Mouse (Mus musculus) G1E-ER4 (cell line): Measurements from ENCODE around the gene Glrx5. TPM values are rescaled to one million over a fixed set of nuclear protein-coding genes. Genes with fewer than 3 reads are reported as not detected.

Source experiments
- GATA1 ChIP-seq: IDR thresholded peaks from one replicate; pipeline ENCODE4 v1.8.0; 2012; ENCODE audit warnings: low read length, inconsistent platforms
- polyA plus RNA-seq: library from polyadenylated mRNA; stranded (reverse); fragments of >175 nt; gene quantifications from 2 replicates; pipeline ENCODE4 v1.2.3, GENCODE M21; 2012

Glrx5 gene
- polyA plus RNA-seq, 1 experiment: 423 TPM

GRCm38 (mm10) chr12:105038918-105039317, 6.4 kb downstream of the Glrx5 start:
- no peak for TF ChIP-seq GATA1

DNA sequence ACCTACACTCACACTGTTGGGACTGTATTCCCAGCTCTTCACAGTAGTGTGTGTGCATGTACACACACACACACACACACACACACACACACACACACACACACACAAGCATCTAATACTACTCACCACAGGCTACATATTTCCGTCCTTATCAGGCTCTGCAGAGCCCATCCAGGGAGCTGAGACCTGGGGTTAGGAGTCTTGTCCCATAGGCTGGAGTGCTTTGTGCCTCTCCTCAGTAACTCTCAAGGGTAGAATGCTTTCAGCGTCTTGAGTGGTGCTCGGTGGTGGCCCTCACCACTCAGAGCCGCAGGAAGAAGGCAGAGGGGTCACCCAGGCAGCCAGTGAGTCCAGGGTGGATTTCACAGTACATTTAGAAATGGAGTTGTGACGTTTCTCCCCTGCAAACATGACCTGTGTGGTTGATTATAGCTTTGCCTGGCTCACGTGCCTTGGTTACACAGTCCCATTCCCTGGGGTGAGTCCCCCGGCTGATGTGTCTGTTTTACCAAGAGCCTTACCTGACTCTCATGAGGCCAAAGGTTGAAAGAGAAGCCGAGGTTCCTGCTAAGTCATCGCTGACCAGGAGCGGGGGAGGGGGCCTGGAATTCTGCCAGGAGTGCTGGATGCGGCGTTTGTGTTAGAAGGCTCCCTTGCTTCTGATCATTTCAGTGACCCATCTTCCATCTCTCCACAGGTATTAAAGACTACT, 7.2 kb downstream of the Glrx5 start:
- TF ChIP-seq GATA1: no peak

DNA sequence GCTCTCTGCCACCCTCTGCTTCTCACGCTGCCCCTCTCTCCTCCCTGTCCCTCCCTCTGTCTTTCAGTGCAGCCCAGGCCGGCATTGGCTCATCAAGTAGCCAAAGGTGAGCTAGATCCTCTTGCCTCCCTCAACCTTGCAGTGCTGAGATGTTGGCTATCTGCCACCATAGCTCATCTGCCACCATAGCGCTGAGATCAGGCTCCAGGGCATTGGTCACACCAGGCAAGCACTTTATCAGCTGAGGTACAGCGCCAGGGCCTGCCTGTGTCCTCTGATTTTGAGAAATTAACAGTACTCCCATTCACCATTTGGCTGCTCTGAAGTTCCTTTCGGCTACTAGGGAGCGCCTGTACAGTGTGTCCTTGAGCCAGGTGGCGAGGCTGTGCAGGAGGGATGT, 8.5 kb downstream of the Glrx5 start:
- no peak for TF ChIP-seq GATA1

DNA sequence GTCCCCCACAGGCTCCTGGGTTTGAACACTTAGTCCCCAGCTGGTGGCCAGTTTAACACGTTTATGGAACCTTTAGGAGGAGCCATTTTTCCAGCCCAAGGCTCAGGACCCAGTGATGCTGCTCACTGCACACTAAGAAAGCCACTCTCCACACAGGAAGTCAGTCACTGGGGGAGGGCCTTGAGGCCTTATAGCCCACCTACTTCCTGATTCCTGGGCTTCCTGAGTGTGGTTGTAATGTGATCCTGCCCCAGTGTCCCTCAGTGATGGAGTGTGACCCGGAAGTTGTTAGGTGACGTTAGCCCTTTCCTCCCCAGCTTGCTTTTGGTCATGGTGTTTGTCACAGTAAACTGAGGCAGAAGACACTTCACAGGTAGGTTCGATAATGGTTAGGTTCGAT, 10.6 kb downstream of the Glrx5 start:
- no peak for TF ChIP-seq GATA1

DNA sequence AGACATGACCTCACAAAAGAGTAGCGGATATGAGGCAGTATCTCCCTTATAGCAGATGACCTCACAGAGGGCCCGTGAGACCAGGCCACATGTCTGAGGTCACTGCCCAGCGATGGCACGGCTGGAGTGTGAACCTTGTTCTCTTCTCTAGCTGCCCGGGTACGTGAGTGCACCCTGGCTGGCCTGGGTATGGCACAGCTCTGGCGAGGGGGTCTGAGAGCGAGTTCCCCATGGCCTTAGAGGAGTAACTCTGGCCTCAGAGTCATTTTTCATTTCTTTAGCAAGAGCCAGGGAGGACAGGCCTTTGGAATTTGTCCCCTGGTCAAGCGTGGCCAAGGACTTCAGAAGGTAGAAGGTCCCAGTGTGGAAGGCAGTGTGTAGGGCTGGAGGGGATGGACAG, 12.3 kb downstream of the Glrx5 start:
- TF ChIP-seq GATA1: no peak

GRCm38 (mm10) chr12:105048301-105048863, 15.9 kb downstream of the Glrx5 start:
- no peak for TF ChIP-seq GATA1

DNA sequence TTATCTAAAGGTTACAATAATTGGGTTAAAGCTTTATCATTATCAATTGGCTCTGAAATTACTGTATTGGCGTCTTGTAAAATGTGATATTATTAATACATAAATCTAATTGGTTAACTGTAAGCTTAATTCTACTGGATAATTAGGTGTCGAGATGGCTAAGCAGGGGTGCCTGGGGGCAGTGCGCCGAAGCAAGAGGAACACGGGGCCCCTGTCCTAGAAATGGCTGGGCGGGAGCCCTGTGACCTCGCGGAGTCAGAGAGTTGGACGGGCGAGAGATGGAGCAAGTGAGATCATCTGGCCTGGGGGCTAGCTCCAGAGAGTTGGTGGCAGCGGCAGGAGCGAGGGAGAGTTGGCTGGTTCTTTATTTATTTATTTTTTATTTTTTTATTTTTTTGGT, 17.3 kb downstream of the Glrx5 start:
- no peak for TF ChIP-seq GATA1

- TF ChIP-seq GATA1: no peak
Measured at GRCm38 (mm10) chr12:105050898-105051297, 18.4 kb downstream of the Glrx5 start.

DNA sequence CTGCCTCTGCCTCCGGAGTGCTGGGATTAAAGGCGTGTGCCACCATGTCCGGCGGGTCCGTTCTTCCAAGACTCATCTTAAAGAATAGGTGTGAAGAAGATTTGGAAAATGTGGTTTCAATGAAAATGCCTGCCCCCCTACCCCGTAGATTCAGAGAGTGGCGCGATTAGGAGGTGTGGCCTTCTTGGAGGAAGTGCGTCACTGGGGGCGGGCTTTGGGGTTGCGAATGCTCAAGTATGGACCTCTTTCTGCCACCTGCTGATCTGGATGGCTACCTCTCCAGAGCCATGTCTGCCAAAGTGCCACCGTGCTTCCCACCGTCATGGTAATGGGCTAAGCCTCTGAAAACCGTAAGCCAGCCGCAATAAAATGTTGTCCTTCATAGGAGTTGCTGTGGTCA, 21.6 kb downstream of the Glrx5 start:
- TF ChIP-seq GATA1: no peak

DNA sequence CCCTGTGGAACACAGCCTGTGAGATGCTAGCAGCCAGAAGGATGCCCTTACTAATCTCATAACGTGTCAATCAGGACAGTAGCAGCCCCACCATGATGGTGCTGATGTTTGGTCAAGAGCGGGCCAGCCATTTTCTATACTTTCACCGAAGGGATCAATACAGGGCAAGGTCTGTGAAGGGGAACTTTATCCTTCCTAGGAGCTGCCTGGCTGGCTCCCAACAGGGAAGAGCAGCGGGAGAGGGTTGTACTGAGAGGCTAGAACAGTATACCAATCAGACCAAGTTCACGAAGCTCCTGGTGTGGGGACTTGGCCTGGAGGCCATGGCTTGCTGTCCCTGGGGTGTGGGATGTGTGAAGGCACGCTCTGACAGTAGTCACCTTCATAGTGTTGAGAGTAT, 22.8 kb downstream of the Glrx5 start:
- TF ChIP-seq GATA1: no peak

- no peak for TF ChIP-seq GATA1
Measured at GRCm38 (mm10) chr12:105060006-105060405, 27.5 kb downstream of the Glrx5 start.

GRCm38 (mm10) chr12:105063201-105064134, 31.0 kb downstream of the Glrx5 start:
- no peak for TF ChIP-seq GATA1

GRCm38 (mm10) chr12:105064168-105064567, 31.7 kb downstream of the Glrx5 start:
- no peak for TF ChIP-seq GATA1

- TF ChIP-seq GATA1: no peak
Measured at GRCm38 (mm10) chr12:105065119-105065518, 32.6 kb downstream of the Glrx5 start.

DNA sequence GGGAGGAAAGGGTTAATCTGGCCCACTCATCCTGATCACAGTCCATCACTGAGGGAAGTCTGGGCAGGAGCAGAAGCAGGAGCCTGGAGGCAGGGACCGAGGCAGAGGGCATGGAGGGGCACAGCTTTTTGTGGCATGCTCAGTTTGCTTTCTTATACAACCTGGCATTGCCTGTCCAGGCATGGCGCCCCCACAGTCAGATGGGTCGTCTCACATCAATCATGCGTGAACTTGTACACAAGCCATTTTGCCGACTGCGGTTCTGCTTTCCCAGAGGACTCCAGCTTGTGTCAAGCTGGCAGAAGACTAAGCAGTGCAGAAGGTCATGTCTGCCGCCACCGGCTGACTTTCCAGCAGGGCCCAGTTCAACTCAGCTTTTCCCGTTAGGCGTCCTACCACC, 34.0 kb downstream of the Glrx5 start:
- no peak for TF ChIP-seq GATA1

DNA sequence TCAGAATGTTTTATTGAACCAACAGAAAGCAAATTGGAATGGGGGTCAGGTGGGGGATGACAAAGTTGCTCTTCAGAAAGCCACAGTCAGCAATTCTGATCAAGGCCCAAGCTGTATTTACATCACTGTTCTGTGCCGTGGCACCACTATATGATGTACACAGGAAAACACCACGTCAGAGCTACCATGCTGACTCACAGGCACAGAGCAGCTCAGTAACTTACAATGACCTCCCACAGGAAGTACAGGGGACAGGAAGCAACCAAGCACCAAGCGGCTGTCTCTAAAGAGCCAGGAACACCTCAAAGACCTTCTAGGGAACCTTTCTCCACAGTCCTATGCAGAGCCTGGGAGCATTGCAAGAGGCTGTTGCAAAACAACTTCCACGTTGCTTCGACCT, 36.4 kb downstream of the Glrx5 start:
- TF ChIP-seq GATA1: no peak
